Mouse (Mus musculus) liver, embryonic 15.5 days (tissue): ENCODE measurements around the gene Zfp128. TPM values are rescaled to one million over a fixed set of nuclear protein-coding genes. Genes with fewer than 3 reads are reported as not detected.
A peak's percentile ranks its signal among the peaks of the same experiment; 100 is the strongest.
"Not testable (repeated sequence)": the region's sequence is repeated elsewhere in the genome, so short reads cannot be mapped to it uniquely, and the experiment has no call there.

Experiments
- ATAC-seq: fragments of 200-750 bp; cut with Nextera tagmentation; 2 replicates; pipeline ENCODE4 v1.8.0; 2017; ENCODE audit warnings: moderate number of reproducible peaks, mild to moderate bottlenecking, moderate library complexity; ENCODE audit not compliant: insufficient read depth
- H3K27ac ChIP-seq: fragments of 300-500 bp; sonication (generic); replicated peaks from 2 replicates; pipeline ENCODE4 v1.5.1; 2015; ENCODE audit warnings: mild to moderate bottlenecking, inconsistent platforms
- H3K27me3 ChIP-seq: fragments of 300-500 bp; sonication (generic); 2 replicates; pipeline ENCODE4 v1.6.1; 2015; ENCODE audit warnings: mild to moderate bottlenecking, inconsistent platforms
- H3K36me3 ChIP-seq: fragments of 300-500 bp; sonication (generic); replicated peaks from 2 replicates; pipeline ENCODE4 v1.6.1; 2015; ENCODE audit warnings: moderate library complexity, mild to moderate bottlenecking, inconsistent platforms
- H3K4me1 ChIP-seq: fragments of 300-500 bp; sonication (generic); replicated peaks from 2 replicates; pipeline ENCODE4 v1.6.1; 2015; ENCODE audit warnings: inconsistent platforms
- H3K4me2 ChIP-seq: fragments of 300-500 bp; sonication (generic); 2 replicates; pipeline ENCODE4 v1.6.1; 2015; ENCODE audit warnings: moderate library complexity, mild to moderate bottlenecking, inconsistent platforms
- H3K4me3 ChIP-seq: fragments of 300-500 bp; sonication (generic); replicated peaks from 2 replicates; pipeline ENCODE4 v1.5.1; 2015; ENCODE audit warnings: mild to moderate bottlenecking, inconsistent platforms
- H3K9ac ChIP-seq: fragments of 300-500 bp; sonication (generic); 2 replicates; pipeline ENCODE4 v1.6.1; 2015; ENCODE audit warnings: moderate library complexity, mild to moderate bottlenecking, inconsistent platforms
- H3K9me3 ChIP-seq: fragments of 300-500 bp; sonication (generic); replicated peaks from 2 replicates; pipeline ENCODE4 v1.6.1; 2016; ENCODE audit warnings: inconsistent platforms
- WGBS: fragments of 180-500 bp; shearing (Covaris S2); methylation state at CpG from one replicate; pipeline ENCODE4 v1.1.7; 2015; ENCODE audit warnings: mixed read lengths; ENCODE audit not compliant: insufficient replicate concordance; 5-methylcytosine and 5-hydroxymethylcytosine counted together
- polyA plus RNA-seq: library from polyadenylated mRNA; unstranded; fragments of >200 nt; fragmentation: Nextera tagmentation; extraction: Ambion mirVana; gene quantifications from 2 replicates; pipeline ENCODE4 v1.2.1, GENCODE M21; 2015

Zfp128 gene
- polyA plus RNA-seq, 1 experiment from 2014 or later = 0.62 TPM

DNA sequence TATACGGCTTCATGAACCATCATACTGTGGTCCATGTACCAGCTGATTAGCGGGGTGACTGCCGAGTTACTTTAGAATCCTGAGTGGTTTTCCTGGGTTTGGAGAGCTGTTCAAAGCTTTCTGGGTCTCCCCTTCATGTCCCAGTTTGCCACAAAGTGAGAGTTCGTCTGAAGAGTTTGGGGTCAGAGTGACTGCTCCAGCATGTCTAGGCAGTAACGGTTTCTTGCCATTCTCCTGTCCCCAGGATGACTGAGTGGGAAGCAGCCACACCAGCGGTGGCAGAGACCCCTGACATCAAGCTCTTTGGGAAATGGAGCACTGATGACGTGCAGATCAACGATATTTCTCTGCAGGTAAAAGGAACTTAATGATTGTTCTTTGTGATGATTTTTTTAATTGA lies 41.8 kb downstream of the Zfp128 start:
- Histone ChIP-seq H3K9me3 (no peaks in the 10 kb centered on the region), H3K9ac (peak overlapping the region; percentile 75), H3K4me2 (peak overlapping the region; percentile 90), H3K27ac (peak overlapping the region; percentile 46), H3K4me3 (peak overlapping the region; percentile 84), H3K27me3 (peaks cover 3% of the 10 kb centered on the region; the same call in 1 of the 2 replicates), H3K36me3 (peaks cover 45% of the 10 kb centered on the region), H3K4me1 (peaks cover 42% of the 10 kb centered on the region)
- WGBS = under 1% methylated on average over 8 of the region's 8 CpGs
- ATAC-seq = no peak

DNA sequence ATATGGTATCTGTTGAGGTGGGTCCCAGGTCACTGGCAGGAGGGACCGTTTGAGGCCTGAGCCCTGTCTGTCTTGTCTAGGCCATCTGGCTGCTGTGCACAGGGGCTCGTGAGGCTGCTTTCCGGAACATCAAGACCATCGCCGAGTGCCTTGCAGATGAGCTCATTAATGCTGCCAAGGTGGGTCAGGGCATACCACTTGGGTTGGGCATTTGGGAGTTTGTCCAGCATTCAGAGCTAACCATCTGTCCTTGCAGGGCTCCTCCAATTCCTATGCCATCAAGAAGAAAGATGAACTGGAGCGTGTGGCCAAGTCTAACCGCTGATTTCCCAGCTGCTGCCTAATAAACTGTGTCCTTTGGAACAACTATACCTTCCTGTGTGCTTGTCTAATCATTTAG lies 45.3 kb downstream of the Zfp128 start:
- 81% methylated on average over 7 of the region's 7 CpGs for WGBS
- no peak overlapping the region for H3K27ac ChIP-seq
- no peaks in the 10 kb centered on the region for H3K9me3 ChIP-seq
- H3K27me3 ChIP-seq = peaks cover 20% of the 10 kb centered on the region
- no peak for ATAC-seq
- H3K4me2 ChIP-seq = no peak overlapping the region
- H3K4me1 ChIP-seq = peaks cover 44% of the 10 kb centered on the region
- H3K36me3 ChIP-seq = peaks cover 45% of the 10 kb centered on the region
- H3K4me3 ChIP-seq = no peak overlapping the region
- H3K9ac ChIP-seq = no peak overlapping the region

DNA sequence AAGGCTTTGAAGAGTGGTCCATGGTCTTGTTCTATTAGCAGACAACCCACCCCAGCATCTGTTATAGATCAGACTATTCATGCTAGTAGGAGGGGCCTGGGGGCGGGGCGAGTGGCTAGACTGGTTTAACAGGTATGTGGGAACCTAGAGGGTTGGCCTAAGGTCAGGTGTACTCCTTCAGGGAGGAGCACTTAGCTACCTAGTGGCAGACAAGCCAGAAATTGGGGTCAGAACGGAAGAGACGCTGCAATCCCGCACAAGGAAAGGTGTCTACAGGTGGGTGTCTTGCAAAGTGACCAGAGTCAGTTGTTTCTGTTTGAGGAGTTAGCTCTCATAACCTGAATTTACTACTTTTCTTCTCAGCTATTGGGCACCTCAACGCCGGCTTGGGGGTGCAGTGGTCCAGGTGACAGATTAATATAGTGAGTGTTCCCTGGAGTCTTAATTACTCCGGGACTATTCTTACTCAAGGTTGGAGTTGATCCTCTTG lies 46.3 kb downstream of the Zfp128 start, which contains the start of gene Rnf225:
TSS of gene Rnf225 (plus strand) at position 226 of the 490 bp plus-strand sequence.
- Histone ChIP-seq H3K27me3 (peaks cover 20% of the 10 kb centered on the region), H3K36me3 (peaks cover 45% of the 10 kb centered on the region), H3K4me3 (peak within 1 kb of the TSS; percentile 42), H3K27ac (no peak within 1 kb of the TSS), H3K4me1 (peaks cover 42% of the 10 kb centered on the region), H3K9ac (peak within 1 kb of the TSS; percentile 11; the same call in 1 of the 2 replicates), H3K4me2 (peak within 1 kb of the TSS; percentile 62), H3K9me3 (no peaks in the 10 kb centered on the region)
- 32% methylated on average over 8 of the region's 8 CpGs for WGBS
- ATAC-seq = 0 out of 2 replicates have a peak, but pooled peaks have one; percentile 6

DNA sequence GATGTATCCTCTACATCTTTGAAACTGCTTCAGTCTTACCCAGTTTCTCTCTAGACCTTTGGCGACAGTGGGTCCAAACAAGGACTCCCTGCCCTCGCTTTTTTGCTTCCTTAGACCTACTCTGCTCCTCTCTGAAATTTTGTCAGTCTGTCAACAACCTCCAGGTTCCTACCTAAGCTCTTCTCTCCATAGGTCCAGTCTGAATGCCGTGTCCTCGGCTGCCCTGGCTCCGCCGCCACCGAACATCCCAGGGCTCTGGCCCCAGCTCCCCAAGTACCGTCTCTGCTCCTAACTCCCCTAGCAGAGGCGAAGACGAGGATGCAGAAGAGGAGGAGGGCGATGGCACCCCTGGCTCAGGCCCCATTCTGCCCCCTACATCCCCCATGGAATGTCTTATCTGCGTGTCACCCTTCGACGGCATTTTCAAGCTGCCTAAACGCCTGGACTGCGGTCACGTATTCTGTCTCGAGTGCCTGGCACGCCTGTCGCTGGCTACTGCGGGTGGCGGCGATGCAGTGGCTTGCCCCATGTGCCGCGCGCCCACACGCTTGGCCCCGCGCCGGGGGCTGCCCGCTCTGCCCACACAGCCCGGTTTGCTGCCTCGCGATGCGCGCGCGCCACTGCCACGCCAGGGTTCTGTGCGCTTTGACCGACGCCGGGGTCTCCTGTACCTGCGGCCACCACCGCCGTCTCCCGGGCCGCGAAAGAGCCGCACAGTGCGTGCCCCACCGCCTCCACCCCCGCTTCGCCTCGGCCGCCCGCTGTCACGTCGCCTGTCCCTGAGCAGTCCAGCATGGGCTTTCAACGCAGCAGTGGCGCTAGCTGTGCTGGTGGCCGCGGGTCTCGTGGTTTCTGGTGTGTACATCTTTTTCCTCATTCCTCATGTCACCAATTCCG lies 47.0 kb downstream of the Zfp128 start:
- 7% methylated on average over 65 of the region's 65 CpGs for WGBS
- Histone ChIP-seq H3K36me3 (peaks cover 44% of the 10 kb centered on the region), H3K4me2 (peak overlapping the region; percentile 62), H3K4me1 (peaks cover 37% of the 10 kb centered on the region), H3K9ac (peak overlapping the region; percentile 11; the same call in 1 of the 2 replicates), H3K27me3 (peaks cover 20% of the 10 kb centered on the region), H3K4me3 (peak overlapping the region; percentile 42), H3K27ac (no peak overlapping the region), H3K9me3 (no peaks in the 10 kb centered on the region)
- ATAC-seq = peak; percentile 27; the same call in 1 of the 2 replicates

DNA sequence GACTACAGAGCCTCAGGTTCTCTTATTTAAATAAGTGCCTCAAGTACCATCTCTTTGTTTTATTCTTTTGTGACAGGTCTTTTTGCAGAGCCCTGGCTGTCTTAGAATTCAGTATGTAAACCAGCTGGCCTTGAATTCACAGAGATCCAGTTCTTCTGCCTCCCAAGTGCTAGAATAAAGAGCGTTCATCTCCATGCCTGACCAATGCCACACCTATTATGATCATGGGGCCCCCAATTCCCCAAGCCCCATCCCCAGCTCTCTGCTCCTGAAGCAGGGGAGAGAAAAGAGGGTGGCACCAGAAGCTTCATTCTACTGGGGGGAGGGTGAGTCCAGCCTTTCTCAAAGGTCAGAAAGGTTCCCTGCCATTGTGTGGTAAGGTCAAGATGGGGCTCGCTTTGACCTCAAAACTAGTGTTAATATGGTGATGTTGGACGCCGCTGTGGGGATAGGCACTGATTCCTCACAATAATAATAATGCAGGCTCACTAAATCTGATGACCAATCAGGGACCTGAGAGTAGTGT lies 52.7 kb downstream of the Zfp128 start:
- no peak overlapping the region for H3K4me3 ChIP-seq
- peaks cover 7% of the 10 kb centered on the region for H3K27me3 ChIP-seq
- no peaks in the 10 kb centered on the region for H3K36me3 ChIP-seq
- no peak overlapping the region for H3K9ac ChIP-seq
- H3K4me1 ChIP-seq = no peaks in the 10 kb centered on the region
- H3K27ac ChIP-seq = no peak overlapping the region
- no peak for ATAC-seq
- no peak overlapping the region for H3K4me2 ChIP-seq
- H3K9me3 ChIP-seq = no peaks in the 10 kb centered on the region
- 72% methylated on average over 4 of the region's 4 CpGs for WGBS

DNA sequence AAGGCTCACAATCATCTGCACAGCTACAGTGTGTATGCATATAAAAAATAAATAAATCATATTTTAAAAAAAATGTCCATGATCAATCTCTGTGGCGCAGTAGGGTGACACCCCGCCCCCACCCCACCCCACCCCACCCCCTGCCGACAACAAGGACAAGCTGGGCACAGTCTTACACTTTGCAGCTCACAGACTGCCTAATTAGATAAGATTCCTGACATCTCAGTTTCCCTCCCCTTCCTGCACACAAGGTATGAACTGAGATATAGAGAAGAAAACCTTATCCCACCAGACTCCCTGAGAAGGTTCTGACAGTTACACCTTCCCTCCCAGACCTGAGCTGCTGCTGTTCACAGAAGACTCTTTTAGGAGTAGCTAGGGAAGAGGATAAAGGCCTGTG lies 53.8 kb downstream of the Zfp128 start:
- Histone ChIP-seq H3K4me3 (no peak overlapping the region), H3K27me3 (no peaks in the 10 kb centered on the region; the same call in 1 of the 2 replicates), H3K27ac (no peak overlapping the region), H3K9ac (no peak overlapping the region), H3K36me3 (no peaks in the 10 kb centered on the region), H3K4me2 (no peak overlapping the region), H3K9me3 (no peaks in the 10 kb centered on the region), H3K4me1 (no peaks in the 10 kb centered on the region)
- no peak for ATAC-seq
- 32% methylated on average over 3 of the region's 3 CpGs for WGBS

DNA sequence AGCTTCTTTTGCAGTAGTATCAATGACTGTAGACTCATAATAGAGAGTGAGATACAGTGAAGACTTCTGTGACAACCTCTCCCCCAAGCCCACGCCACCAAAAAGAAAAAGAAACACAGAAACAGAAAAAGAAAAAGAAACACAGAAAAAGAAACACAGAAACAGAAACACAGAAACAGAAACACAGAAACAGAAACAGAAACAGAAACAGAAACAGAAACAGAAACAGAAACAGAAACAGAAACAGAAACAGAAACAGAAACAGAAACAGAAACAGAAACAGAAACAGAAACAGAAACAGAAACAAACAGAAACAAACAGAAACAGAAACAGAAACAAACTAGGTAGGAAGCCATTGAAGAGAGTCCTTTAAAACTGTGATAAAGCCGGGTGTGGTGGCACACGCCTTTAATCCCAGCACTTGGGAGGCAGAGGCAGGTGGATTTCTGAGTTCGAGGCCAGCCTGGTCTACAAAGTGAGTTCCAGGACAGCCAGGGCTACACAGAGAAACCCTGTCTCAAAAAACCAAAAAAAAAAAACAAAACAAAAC lies 56.4 kb downstream of the Zfp128 start:
- not testable (repeated sequence) for H3K4me1 ChIP-seq, H3K27ac ChIP-seq, ATAC-seq, H3K27me3 ChIP-seq, H3K9ac ChIP-seq, H3K9me3 ChIP-seq, H3K36me3 ChIP-seq, H3K4me2 ChIP-seq, H3K4me3 ChIP-seq
- 67% methylated on average over 4 of the region's 4 CpGs for WGBS

DNA sequence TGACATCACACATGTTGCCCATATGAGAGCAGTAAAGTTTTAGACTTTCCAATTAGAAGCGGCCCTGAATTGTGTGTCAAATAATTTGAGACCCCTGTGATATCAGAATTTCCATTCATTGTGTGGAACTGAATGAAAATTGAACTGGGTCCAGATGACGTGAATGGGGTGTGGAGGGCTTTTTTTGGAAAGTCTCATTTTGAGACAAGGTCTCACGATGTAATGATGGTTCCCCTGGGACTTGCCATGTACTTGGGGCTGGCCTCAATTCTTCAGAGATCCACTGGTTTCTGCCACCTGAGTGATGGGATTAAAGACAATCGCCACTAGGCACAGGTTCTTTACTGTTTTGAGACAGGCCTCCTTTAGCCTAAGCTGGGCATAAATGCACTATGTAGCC lies 59.6 kb downstream of the Zfp128 start:
- Histone ChIP-seq H3K4me3 (no peak overlapping the region), H3K36me3 (no peaks in the 10 kb centered on the region), H3K27me3 (no peaks in the 10 kb centered on the region; the same call in 1 of the 2 replicates), H3K9ac (no peak overlapping the region), H3K27ac (no peak overlapping the region), H3K4me2 (no peak overlapping the region), H3K4me1 (no peaks in the 10 kb centered on the region), H3K9me3 (no peaks in the 10 kb centered on the region)
- WGBS = 68% methylated on average over 4 of the region's 4 CpGs
- no peak for ATAC-seq

Other genes starting within 250 kb of the Zfp128 start
- gene Vmn2r54, start 240.9 kb upstream of the Zfp128 start, polyA plus RNA-seq = not detected in 2 replicates
- not detected in 2 replicates for gene Vmn2r55, start 196.2 kb upstream of the Zfp128 start, polyA plus RNA-seq
- gene Vmn2r56, start 146.2 kb upstream of the Zfp128 start, polyA plus RNA-seq = not detected in 2 replicates
- 0.24 and 0.44 TPM in 2 replicates for gene Zscan18, start 77.5 kb upstream of the Zfp128 start, polyA plus RNA-seq
- gene Zfp329, start 62.3 kb upstream of the Zfp128 start, polyA plus RNA-seq = 1.6 and 1.9 TPM in 2 replicates
- 10.8 and 12.3 TPM in 2 replicates for gene Zfp110, start 46.4 kb upstream of the Zfp128 start, polyA plus RNA-seq
- gene Zscan22, start 16.6 kb downstream of the Zfp128 start, polyA plus RNA-seq = 3.4 and 3.9 TPM in 2 replicates
- gene Rps5, start 41.1 kb downstream of the Zfp128 start, polyA plus RNA-seq = 541 and 547 TPM in 2 replicates
- 0.08 and 0.20 TPM in 2 replicates for gene Rnf225, start 46.2 kb downstream of the Zfp128 start, polyA plus RNA-seq
- 2.5 and 2.7 TPM in 2 replicates for gene Zfp324, start 84.7 kb downstream of the Zfp128 start, polyA plus RNA-seq
- gene Zfp446, start 96.7 kb downstream of the Zfp128 start, polyA plus RNA-seq = 2.2 and 2.6 TPM in 2 replicates
- 17.2 and 22.1 TPM in 2 replicates for gene Slc27a5, start 117.0 kb downstream of the Zfp128 start, polyA plus RNA-seq
- 75.3 and 89.4 TPM in 2 replicates for gene Trim28, start 117.9 kb downstream of the Zfp128 start, polyA plus RNA-seq
- 11.8 and 13.3 TPM in 2 replicates for gene Zbtb45, start 128.9 kb downstream of the Zfp128 start, polyA plus RNA-seq
- gene Chmp2a, start 153.6 kb downstream of the Zfp128 start, polyA plus RNA-seq = 118 and 120 TPM in 2 replicates
- 64.5 and 72.3 TPM in 2 replicates for gene Ube2m, start 157.1 kb downstream of the Zfp128 start, polyA plus RNA-seq
- 0.37 and 0.44 TPM in 2 replicates for gene Mzf1, start 173.6 kb downstream of the Zfp128 start, polyA plus RNA-seq
- gene Vmn1r85, start 214.0 kb downstream of the Zfp128 start, polyA plus RNA-seq = not detected in 2 replicates
- gene Vmn1r86, start 238.7 kb downstream of the Zfp128 start, polyA plus RNA-seq = not detected in 2 replicates